Mouse (Mus musculus) ES-Bruce4 (cell line): ENCODE measurements around the gene Ctrl. TPM values are rescaled to one million over a fixed set of nuclear protein-coding genes. Genes with fewer than 3 reads are reported as not detected.

Experiments
- H3K27ac ChIP-seq: 2 replicates; pipeline ENCODE4 v1.5.1; 2012; ENCODE audit warnings: low read length, inconsistent platforms; ENCODE audit not compliant: insufficient read depth
- H3K27me3 ChIP-seq: 2 replicates; pipeline ENCODE4 v1.6.1; 2012; ENCODE audit warnings: mild to moderate bottlenecking, low read length, inconsistent platforms; ENCODE audit not compliant: control insufficient read depth, poor library complexity, insufficient read depth, severe bottlenecking
- H3K36me3 ChIP-seq: 2 replicates; pipeline ENCODE4 v1.6.1; 2012; ENCODE audit warnings: inconsistent platforms, mild to moderate bottlenecking, low read length, moderate library complexity; ENCODE audit not compliant: control insufficient read depth, poor library complexity, insufficient read depth, severe bottlenecking
- H3K4me1 ChIP-seq: one replicate; pipeline ENCODE4 v1.8.1; 2011; ENCODE audit warnings: low read length; ENCODE audit not compliant: control insufficient read depth, insufficient read depth
- H3K4me3 ChIP-seq: 2 replicates; pipeline ENCODE4 v1.5.1; 2011; ENCODE audit warnings: low read depth, mild to moderate bottlenecking, low read length
- H3K9ac ChIP-seq: 2 replicates; pipeline ENCODE4 v1.6.1; 2012; ENCODE audit warnings: low read depth, mild to moderate bottlenecking, inconsistent platforms; ENCODE audit not compliant: poor library complexity, severe bottlenecking
- H3K9me3 ChIP-seq: replicated peaks from 2 replicates; pipeline ENCODE4 v1.6.1; 2012; ENCODE audit warnings: mild to moderate bottlenecking, low read length, inconsistent platforms; ENCODE audit not compliant: control insufficient read depth, poor library complexity, insufficient read depth, severe bottlenecking
- CTCF ChIP-seq: IDR thresholded peaks from one replicate; pipeline ENCODE4 v1.8.1; 2011; ENCODE audit warnings: low read depth, low read length
- EP300 ChIP-seq: IDR thresholded peaks from 2 replicates; pipeline ENCODE4 v1.6.1; 2011; ENCODE audit warnings: low read depth, low read length; ENCODE audit not compliant: insufficient read depth
- POLR2A ChIP-seq: IDR thresholded peaks from one replicate; pipeline ENCODE4 v1.8.1; 2011; ENCODE audit warnings: low read length; ENCODE audit not compliant: insufficient read depth
- polyA plus RNA-seq: library from polyadenylated mRNA; stranded (reverse); fragments of >200 nt; gene quantifications from 2 replicates; pipeline ENCODE4 v1.2.4, GENCODE M21; 2011; ENCODE audit warnings: low read depth; ENCODE audit not compliant: missing spikeins, insufficient read depth, insufficient read length

Gene Ctrl
- polyA plus RNA-seq, 1 experiment, result 1.7 TPM

DNA sequence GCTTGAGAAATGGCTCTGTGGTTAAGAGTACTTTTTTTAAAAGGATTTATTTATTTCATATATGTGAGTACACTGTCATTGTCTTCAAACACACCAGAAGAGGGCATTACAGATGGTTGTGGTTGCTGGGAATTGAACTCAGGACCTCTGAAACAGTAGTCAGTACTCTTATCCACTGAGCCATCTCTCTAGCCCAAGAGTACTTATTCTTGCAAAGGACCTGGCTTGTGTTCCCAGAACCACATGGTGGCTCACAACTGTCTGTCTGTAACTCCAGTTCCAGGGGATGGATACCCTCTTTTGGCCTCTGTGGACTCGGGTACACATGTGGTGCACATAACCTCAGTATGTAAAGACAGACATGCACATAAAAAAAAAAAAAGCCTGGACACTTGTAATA lies 35.7 kb upstream of the Ctrl start:
- Histone ChIP-seq H3K4me3 (no peak overlapping the region), H3K9ac (no peak overlapping the region)

GRCm38 (mm10) chr8:105966692-105967311 lies 33.1 kb upstream of the Ctrl start:
- Histone ChIP-seq H3K36me3 (no peaks in the 10 kb centered on the region), H3K4me3 (peak overlapping the region; percentile 69), H3K4me1 (peaks cover 7% of the 10 kb centered on the region), H3K9ac (peak overlapping the region; percentile 89), H3K27ac (peak overlapping the region; percentile 92), H3K9me3 (no peaks in the 10 kb centered on the region), H3K27me3 (no peaks in the 10 kb centered on the region)
- TF ChIP-seq EP300 (peak; percentile 91), POLR2A (no peak), CTCF (no peak)

More for the DNA sequence above, 35.7 kb upstream of the Ctrl start:
- H3K4me1 ChIP-seq, result peaks cover 4% of the 10 kb centered on the region
- no peak for TF ChIP-seq CTCF
- TF ChIP-seq POLR2A, result no peak
- TF ChIP-seq EP300, result no peak
- no peaks in the 10 kb centered on the region for H3K9me3 ChIP-seq
- no peaks in the 10 kb centered on the region for H3K27me3 ChIP-seq
- H3K36me3 ChIP-seq, result no peaks in the 10 kb centered on the region
- no peak overlapping the region for H3K27ac ChIP-seq

- Histone ChIP-seq H3K4me1 (peaks cover 10% of the 10 kb centered on the region), H3K9ac (peak within 1 kb of the TSS; percentile 89), H3K36me3 (no peaks in the 10 kb centered on the region), H3K9me3 (no peaks in the 10 kb centered on the region), H3K27me3 (no peaks in the 10 kb centered on the region), H3K27ac (peak within 1 kb of the TSS; percentile 92), H3K4me3 (peak within 1 kb of the TSS; percentile 73)
- TF ChIP-seq POLR2A (peak; percentile 7), EP300 (0 out of 2 replicates have a peak, but pooled peaks have one; percentile 27), CTCF (no peak)
Observed at GRCm38 (mm10) chr8:105965905-105966341, 32.3 kb upstream of the Ctrl start, which contains the start of gene Slc12a4. TSS of gene Slc12a4 (minus strand) at chr8:105966097.

DNA sequence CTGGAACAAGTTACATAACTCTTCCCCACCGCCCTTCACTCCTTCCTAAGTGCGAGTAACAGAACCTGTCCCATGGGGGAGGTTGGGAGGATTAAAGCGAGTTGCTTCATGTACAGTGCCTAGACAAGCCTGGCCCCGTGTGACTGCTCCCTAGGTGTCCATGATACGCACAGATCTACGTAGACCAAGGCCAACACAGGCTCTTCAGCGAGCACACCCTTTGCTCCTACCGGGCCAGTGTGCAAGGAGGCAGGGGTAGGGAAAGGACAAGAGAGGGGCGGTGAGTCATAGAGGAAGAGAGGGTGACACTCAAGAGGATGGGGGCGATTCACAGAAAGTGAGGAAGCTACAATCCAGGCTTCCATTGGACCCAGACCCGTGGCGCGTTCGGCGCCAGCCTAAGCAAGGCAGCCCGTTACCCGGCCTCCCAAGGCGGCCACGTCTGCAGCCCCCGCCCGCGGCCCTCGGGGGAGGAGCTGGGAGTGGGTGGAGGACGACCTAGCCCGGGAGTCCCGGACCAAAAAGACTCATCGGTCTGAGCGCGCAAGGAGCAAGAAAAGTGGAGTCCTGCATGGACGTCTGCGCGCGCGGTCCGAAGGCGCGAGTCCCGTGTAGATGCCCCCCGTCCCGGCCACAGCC lies 31.7 kb upstream of the Ctrl start:
- peak overlapping the region; percentile 73 for H3K4me3 ChIP-seq
- H3K4me1 ChIP-seq, result peaks cover 10% of the 10 kb centered on the region
- TF ChIP-seq EP300 (no peak), POLR2A (no peak), CTCF (no peak)
- H3K27me3 ChIP-seq, result no peaks in the 10 kb centered on the region
- no peaks in the 10 kb centered on the region for H3K9me3 ChIP-seq
- peak overlapping the region; percentile 24; the same call in 1 of the 2 replicates for H3K27ac ChIP-seq
- H3K9ac ChIP-seq, result peak overlapping the region; percentile 89
- no peaks in the 10 kb centered on the region for H3K36me3 ChIP-seq

DNA sequence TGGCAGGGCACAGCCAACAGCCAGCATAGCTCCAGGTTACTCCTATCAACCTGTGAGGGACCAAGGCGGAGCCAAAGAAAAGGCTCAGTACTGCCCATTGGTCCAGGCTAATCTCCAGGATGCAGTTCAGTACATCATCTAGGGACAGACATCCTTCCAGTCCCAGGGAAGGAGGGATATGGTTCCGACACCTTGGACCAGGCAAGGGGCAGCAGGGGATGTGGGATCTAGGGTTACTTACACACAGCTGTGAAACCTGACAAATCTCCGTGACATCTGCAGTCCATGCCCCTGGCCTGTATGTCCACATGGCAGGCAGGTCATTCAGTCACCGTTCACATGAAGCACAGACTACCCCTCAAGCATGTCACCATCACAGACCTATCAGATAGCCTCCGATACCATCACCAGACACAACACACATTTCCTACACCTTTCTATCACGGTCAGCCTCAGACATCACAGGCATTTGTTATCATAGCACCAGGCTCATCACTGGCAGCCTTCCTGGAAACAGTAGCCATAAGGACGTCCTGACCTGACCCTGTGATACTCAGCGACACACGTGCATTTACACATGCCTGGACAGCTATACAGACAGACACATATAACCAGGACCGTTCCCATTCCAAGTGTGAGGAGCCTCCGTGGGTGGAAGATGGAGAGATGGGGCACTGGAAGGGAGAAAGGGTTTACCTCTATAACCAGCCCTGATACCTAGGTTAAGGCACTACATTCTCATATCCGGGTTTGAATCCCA lies 31.0 kb upstream of the Ctrl start:
- H3K27ac ChIP-seq, result no peak overlapping the region
- TF ChIP-seq CTCF, result no peak
- TF ChIP-seq POLR2A, result no peak
- no peak for TF ChIP-seq EP300
- H3K27me3 ChIP-seq, result no peaks in the 10 kb centered on the region
- peaks cover 10% of the 10 kb centered on the region for H3K4me1 ChIP-seq
- no peaks in the 10 kb centered on the region for H3K9me3 ChIP-seq
- no peaks in the 10 kb centered on the region; the same call in 1 of the 2 replicates for H3K36me3 ChIP-seq
- peak overlapping the region; percentile 89 for H3K9ac ChIP-seq
- peak overlapping the region; percentile 73 for H3K4me3 ChIP-seq
